Mouse (Mus musculus): ENCODE results near the gene Clk3.

DNA sequence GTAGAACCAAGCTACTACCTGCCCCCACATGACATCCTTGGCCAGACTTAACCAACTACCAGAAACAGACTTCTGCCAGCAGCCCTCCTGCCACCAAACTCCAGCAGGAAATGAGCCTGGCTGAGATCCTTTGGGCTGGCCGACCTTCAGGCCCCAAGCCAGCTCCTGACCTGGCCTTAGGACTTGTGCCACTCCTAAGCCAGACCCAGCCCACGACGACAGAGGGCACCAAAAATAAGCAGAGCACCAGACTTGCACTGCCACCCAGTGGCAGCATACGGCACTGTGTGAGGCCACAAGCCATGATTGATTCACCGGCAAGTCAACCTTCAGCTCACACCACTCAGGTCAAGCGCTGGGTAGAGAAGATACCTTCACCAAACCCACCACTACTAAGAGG lies 6.4 kb downstream of the Clk3 start:
- peak; percentile 99 for TF ChIP-seq CTCF (IDR thresholded peaks at IDR 0.05)
- TF ChIP-seq EP300 (IDR thresholded peaks at IDR 0.05) = no peak

Measured in lung, postnatal 0 days (tissue).